Mouse (Mus musculus) cerebral cortex, adult 2 months (tissue): ENCODE results near the gene Pdzrn3.

Experiments
- WGBS: fragments of 180-500 bp; shearing (Covaris S2); methylation state at CpG from one replicate; pipeline ENCODE4 v1.1.7; 2018; 5-methylcytosine and 5-hydroxymethylcytosine counted together

The Pdzrn3 gene

GRCm38 (mm10) chr6:101257418-101257817 is 120.3 kb downstream of the Pdzrn3 start:
- 87% methylated on average over 6 of the region's 6 CpGs for WGBS

DNA sequence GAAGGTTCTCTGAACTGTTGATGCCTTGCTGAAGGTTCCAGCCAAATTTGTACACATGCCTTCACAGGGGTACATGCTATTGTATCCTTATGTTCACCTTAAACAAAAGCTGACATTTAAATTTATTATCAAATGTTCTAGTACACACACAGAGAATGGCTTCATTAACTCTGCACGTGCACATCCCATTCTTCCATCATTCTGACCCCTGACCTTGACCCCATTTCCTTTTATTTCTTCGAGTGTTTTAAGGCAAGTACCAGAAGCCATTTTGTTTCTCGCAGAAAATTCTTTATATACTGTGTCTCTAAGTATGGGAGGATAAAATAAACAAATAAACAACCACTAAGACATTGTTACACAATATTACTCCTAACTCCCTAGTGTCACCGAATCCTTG is 123.0 kb downstream of the Pdzrn3 start:
- 72% methylated on average over 4 of the region's 4 CpGs for WGBS

DNA sequence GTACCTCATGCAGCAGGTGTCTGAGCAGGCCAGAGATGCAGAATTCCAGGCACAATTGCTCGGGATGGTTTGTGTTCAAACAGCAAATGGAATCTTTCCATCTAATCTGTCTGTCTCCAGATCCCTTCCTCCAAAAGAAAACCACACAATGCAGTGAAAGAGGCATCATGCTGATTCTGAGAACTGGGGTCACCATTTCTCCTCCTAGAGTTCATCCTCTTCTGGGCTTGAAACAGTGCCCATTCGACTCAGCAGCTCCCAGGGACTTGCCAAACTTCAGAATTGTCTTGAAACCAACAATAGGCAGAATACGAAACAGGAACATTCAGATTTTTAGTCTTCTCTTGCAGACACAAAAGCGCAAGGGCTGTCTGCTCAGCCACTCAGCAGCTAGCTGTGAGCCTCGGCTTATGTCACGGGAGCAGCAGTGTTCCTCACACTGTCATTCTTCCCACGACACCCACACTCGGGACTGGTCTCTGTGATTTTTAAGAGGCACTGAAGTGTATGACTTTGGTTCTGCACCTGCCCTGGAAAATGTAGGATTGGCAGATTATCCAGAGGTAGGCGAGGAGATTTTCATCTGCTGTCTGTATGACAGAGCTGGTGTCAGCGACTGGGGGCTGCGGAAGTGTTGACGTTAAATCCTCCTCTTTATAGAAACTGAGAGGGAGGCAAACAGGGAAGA is 125.6 kb downstream of the Pdzrn3 start:
- WGBS: 39% methylated on average over 12 of the region's 12 CpGs

DNA sequence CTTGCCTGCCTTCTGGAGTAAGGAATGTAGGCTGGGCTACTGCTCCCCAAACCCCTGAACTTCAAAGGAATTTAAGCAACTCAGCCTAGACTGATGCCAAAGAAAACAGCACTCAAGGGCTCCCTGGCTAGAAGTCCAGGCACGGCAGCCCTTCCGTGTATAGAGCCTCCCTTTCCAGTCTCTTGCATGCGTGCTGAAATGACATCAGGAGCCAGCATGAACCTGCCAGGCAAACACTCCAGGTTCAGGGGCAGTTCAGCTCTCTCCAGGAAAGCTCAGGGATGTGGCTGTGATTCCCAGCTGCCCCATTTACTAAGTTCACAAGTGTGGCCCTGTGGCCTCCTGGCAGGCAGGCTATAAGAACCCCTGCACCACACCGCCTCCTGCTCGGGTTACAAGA is 126.5 kb downstream of the Pdzrn3 start:
- WGBS: 64% methylated on average over 5 of the region's 5 CpGs

- 89% methylated on average over 4 of the region's 4 CpGs for WGBS
These were observed 131.6 kb downstream of the Pdzrn3 start for GRCm38 (mm10) chr6:101246137-101246536.

DNA sequence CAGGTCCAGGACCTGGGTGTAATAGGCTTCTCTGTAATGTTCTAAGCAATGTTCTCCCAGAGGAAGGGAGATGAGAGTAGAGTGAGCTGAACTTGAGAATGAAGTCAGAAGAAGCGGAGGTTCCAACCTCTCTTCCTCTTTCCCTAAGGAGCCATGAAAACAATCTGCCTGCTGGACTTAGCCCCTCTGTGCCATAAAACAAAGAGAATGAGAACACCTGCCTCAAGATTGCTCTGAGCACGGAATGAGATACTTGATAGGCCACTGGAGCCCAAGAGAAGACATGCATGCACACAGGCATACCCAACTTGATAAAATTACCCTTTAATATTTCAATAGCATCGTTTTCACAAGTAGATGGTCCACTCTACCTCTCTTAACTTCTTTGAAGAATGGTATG is 133.3 kb downstream of the Pdzrn3 start:
- WGBS: 97% methylated on average over 3 of the region's 3 CpGs

DNA sequence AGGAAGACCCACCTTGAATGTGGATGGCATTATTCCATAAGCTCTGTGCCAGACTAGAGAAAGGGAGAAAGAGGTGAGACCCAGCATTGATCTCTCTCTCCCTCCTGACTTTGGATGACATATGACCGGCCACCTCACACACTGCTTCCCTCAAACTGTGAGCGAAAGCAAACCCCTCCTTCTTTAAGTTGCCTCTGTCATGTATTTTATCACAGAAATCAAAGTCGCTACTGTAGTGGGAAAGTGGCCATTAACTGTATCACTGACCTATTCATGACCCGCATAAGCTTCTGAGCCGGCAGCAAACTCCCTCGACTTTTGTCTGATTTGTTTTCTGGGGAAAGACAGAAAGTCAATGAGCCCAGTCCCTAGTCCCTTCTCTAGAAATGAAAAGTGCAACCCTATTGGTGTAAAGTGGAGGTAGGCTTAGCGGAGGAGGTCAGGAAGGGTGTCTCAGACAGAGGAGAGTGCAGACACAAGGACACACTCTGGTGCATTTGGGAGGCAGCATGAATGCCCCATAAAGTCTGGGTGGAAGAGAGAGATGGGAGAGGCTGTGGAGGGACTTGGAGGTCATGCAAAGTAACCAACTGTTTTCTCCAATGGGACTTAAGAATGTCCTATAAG is 134.4 kb downstream of the Pdzrn3 start:
- 93% methylated on average over 7 of the region's 7 CpGs for WGBS

GRCm38 (mm10) chr6:101236641-101237246 is 141.0 kb downstream of the Pdzrn3 start:
- WGBS: 64% methylated on average over 5 of the region's 5 CpGs

- WGBS: 79% methylated on average over 7 of the region's 7 CpGs
These were observed 141.5 kb downstream of the Pdzrn3 start for GRCm38 (mm10) chr6:101236230-101236629.

DNA sequence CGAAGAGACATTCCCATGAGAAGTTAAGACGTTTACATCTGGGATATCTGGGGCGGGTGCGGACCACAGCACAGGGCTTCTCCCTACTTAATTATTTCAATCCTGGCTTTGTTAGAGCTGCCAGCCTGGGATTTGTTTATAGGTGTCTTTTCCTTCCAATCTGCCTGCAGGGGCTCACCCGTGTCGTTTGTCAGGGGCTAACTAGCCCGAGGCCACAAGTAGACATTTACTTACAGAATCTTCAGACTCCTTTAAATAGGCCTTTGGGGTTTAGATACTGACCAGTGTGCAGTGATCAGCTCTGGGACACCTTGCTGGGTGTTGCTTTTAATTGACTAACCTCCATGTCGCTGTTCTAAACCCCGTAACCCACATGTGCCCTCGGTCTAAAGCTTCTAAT is 143.3 kb downstream of the Pdzrn3 start:
- WGBS: 61% methylated on average over 10 of the region's 10 CpGs

GRCm38 (mm10) chr6:101233680-101234079 is 144.0 kb downstream of the Pdzrn3 start:
- 40% methylated on average over 6 of the region's 6 CpGs for WGBS

- 44% methylated on average over 8 of the region's 8 CpGs for WGBS
These were observed 150.3 kb downstream of the Pdzrn3 start for GRCm38 (mm10) chr6:101227294-101227855.

GRCm38 (mm10) chr6:101220307-101220706 is 157.4 kb downstream of the Pdzrn3 start:
- WGBS: 49% methylated on average over 3 of the region's 3 CpGs

DNA sequence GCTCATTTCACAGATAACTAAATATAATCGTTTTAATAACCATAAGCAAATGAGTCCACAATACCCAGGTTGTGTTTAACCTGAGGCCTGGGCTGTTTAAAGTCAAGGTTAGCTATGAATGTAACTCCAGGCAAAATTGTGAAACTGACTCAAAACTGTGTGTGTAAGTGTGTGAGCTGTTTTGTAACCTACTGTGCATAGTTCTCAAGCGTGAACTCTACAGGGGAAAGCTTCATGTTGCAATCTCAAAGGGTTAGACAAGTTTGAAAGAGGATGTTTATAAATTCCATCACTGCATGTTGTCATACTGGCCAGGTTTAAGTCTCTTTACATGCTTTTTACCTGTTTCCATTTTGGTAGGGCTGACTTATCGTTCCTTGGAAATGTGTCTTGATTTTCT is 158.7 kb downstream of the Pdzrn3 start:
- 75% methylated on average over 3 of the region's 3 CpGs for WGBS

DNA sequence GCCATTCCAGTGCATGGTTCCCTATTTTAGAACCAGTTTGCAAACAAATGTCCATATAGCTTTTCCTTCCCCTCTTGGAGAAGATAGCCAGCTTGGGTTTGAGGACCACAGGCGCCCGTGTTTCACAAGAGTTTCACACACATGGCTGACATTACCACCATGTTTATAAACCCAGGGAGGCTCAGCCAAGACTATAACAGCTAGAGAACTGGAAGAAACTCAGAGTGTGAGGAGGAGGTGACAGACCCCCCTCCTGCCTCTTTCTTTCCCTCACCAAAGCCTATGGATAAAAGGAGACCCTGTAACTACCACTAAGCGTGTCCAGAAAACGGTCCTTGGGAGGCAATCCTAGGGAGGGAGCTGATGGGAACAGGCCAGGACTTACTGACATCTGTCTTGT is 159.5 kb downstream of the Pdzrn3 start:
- 65% methylated on average over 4 of the region's 4 CpGs for WGBS

DNA sequence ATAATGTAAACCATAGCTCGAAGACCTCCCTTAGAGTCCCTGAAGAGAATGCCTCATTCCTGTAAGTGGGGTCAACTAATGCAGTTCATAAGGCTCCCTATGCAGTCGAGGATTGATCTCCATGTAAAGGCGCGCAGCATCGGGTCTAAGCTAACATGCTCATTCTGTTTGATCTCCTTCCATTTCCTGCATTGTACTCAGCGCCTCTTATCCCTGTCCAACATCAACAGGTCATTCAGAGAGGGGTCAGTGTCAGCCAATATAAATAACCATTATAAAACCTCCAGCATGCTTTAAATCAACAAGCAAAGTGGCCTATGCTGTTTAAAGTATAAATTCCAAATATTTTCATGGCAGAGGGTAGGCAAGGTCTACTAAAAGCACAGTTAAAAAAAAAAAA is 159.9 kb downstream of the Pdzrn3 start:
- WGBS: 74% methylated on average over 6 of the region's 6 CpGs

GRCm38 (mm10) chr6:101215436-101215791 is 162.3 kb downstream of the Pdzrn3 start:
- 28% methylated on average over 16 of the region's 16 CpGs for WGBS

DNA sequence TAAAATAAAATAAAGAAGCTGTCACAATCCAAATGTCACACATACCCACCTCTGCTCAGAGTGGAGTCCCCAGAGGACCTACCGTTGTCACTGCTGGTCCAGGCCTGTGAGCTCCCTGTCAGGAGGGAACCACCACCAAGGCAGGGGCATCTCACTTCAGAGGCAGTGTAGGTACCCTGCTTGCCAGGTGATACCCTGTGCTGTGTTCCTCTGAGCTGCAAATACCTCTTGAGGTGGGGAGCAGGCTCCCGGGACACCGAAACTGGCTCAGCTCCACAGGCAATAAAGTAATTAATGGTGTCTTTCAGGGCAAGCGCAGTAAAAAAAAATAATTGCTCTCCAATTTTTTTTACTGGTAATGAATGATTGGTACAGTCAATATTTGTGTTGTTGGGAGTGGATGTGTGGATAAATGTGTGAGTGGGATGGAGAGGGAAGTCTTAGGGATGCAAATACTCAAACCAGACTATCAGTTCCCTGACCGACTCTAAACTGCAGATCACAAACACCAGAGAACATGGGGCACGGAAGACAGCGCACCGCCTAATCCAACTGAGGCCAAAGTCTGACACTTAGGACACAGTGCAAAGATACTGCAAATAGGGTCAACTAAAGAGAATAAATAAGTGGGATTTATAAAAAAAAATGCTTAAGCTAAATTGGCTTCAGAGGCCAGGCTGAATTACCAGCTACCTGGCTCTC is 162.8 kb downstream of the Pdzrn3 start:
- 88% methylated on average over 8 of the region's 8 CpGs for WGBS

DNA sequence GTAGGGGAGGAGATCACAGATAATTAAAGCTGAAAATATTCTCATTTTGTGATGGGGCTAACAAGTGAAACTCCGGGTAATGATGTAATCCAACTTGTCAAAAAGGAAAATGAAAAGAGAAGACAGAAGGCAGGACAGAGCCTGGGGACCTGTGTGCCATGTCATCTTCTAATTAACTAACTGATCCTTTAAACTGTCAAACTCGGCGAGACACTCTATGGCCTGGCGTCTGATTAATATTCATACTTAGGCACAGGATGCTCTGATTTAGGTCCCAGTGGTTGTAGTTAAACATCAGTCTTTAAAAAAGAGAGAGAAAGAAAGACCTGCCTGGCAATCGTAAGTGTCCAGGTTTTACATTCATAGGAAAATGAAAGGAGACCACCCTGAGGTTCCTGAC is 164.6 kb downstream of the Pdzrn3 start:
- 88% methylated on average over 5 of the region's 5 CpGs for WGBS

- 71% methylated on average over 6 of the region's 6 CpGs for WGBS
These were observed 165.6 kb downstream of the Pdzrn3 start for GRCm38 (mm10) chr6:101212086-101212485.

GRCm38 (mm10) chr6:101211361-101211841 is 166.3 kb downstream of the Pdzrn3 start:
- 43% methylated on average over 8 of the region's 8 CpGs for WGBS

DNA sequence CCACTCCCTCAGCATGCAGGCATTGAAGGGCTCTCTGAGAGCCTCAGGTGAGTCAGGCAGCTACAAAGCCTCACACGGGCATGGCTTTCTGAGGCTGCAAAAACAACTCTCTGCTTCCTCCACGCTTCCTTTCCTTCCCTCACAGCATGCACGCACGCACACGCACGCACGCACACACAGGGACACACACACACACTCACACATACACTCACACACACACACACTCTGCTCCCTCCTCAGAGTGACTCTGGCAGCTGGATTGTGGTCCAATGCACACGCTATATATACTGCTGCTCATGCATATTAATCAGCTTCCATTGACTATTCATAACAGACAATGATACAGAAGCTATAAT is 178.8 kb downstream of the Pdzrn3 start:
- 3% methylated on average over 8 of the region's 8 CpGs for WGBS
